Mouse (Mus musculus): Measurements from ENCODE around the gene Rxfp2. TPM values are rescaled to one million over a fixed set of nuclear protein-coding genes. Genes with fewer than 3 reads are reported as not detected.
A peak's percentile ranks its signal among the peaks of the same experiment; 100 is the strongest.

Rxfp2 gene
- total and polyA plus RNA-seq, 2 experiments from 2014 or later, result 0.31 to 0.73 TPM

DNA sequence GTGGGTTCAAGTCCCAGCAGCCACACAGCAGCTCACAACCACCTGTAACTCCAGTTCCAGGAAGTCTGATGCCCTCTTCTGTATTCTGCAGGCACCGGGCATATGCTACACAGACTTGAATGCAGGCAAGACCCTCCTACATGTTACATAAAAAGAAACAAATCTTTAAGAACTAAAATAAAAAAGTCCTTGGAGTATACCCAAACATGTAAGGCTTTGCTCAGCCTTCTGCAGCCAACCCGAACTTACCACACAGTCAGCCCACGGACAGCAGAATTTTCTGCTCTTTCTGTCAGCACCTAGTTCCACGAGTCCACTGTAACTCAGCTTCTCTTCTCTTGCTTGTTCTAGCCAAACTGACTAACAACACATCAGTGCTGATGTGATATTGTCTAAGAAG, 34.8 kb downstream of the Rxfp2 start:
- ATAC-seq, result no peak
- H3K4me3 ChIP-seq (ENCODE audit: low read length), result no peak overlapping the region
- WGBS, result 91% methylated on average over 4 of the region's 4 CpGs
- H3K9me3 ChIP-seq (ENCODE audit: low read length), result no peaks in the 10 kb centered on the region
- H3K36me3 ChIP-seq (ENCODE audit: insufficient read depth, low read length), result no peaks in the 10 kb centered on the region
- H3K9ac ChIP-seq (replicated peaks; ENCODE audit: low read length), result no peak overlapping the region
- no peaks in the 10 kb centered on the region for H3K4me1 ChIP-seq (ENCODE audit: insufficient read depth, low read length)
- TF ChIP-seq CTCF (IDR thresholded peaks at IDR 0.05; ENCODE audit: low read depth), result no peak
- no peak for DNase-seq (ENCODE audit: low spot score)
- no peaks in the 10 kb centered on the region for H3K27me3 ChIP-seq (ENCODE audit: insufficient read depth, low read length)
- no peak overlapping the region for H3K4me2 ChIP-seq (ENCODE audit: low read depth, low read length)
- H3K27ac ChIP-seq, result no peak overlapping the region

- no peak for TF ChIP-seq CTCF (IDR thresholded peaks at IDR 0.05; ENCODE audit: low read depth)
- WGBS, result 89% methylated on average over 7 of the region's 7 CpGs
- DNase-seq (ENCODE audit: low spot score) (no peak), ATAC-seq (no peak)
- Histone ChIP-seq H3K9ac (replicated peaks; ENCODE audit: low read length) (no peak overlapping the region), H3K4me3 (ENCODE audit: low read length) (no peak overlapping the region), H3K27me3 (ENCODE audit: insufficient read depth, low read length) (no peaks in the 10 kb centered on the region), H3K36me3 (ENCODE audit: insufficient read depth, low read length) (no peaks in the 10 kb centered on the region), H3K27ac (no peak overlapping the region), H3K9me3 (ENCODE audit: low read length) (no peaks in the 10 kb centered on the region), H3K4me1 (ENCODE audit: insufficient read depth, low read length) (no peaks in the 10 kb centered on the region), H3K4me2 (ENCODE audit: low read depth, low read length) (no peak overlapping the region)
These were observed 35.5 kb downstream of the Rxfp2 start for GRCm38 (mm10) chr5:150053956-150054355.

DNA sequence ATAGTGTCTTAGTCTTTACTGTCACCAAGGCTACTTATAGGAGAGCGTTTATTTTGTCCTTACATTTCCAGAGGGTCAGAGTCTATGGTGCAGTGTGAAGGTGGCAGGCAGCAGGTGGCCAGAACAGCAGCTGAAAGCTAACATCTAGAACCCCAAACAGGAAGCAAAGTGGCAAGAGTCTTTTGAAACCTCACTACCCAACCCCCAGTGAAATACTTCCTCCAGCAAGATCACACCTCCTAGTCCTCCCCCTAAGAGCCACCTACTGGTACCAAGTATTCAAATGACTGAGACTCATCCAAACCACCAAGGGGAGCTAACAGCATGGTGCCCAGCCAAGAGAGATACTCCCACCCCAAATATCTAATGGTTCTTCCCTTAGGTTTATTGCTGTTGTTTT, 36.8 kb downstream of the Rxfp2 start:
- no peaks in the 10 kb centered on the region for H3K4me1 ChIP-seq (ENCODE audit: insufficient read depth, low read length)
- no peaks in the 10 kb centered on the region for H3K9me3 ChIP-seq (ENCODE audit: low read length)
- no peaks in the 10 kb centered on the region for H3K36me3 ChIP-seq (ENCODE audit: insufficient read depth, low read length)
- WGBS, result 81% methylated on average over 1 of the region's 1 CpGs
- DNase-seq (ENCODE audit: low spot score) (no peak), ATAC-seq (no peak)
- no peak overlapping the region for H3K4me3 ChIP-seq (ENCODE audit: low read length)
- no peak overlapping the region for H3K27ac ChIP-seq
- no peak overlapping the region for H3K4me2 ChIP-seq (ENCODE audit: low read depth, low read length)
- TF ChIP-seq CTCF (IDR thresholded peaks at IDR 0.05; ENCODE audit: low read depth), result no peak
- H3K9ac ChIP-seq (replicated peaks; ENCODE audit: low read length), result no peak overlapping the region
- H3K27me3 ChIP-seq (ENCODE audit: insufficient read depth, low read length), result no peaks in the 10 kb centered on the region

- no peak overlapping the region for H3K27ac ChIP-seq
- no peaks in the 10 kb centered on the region for H3K4me1 ChIP-seq (ENCODE audit: insufficient read depth, low read length)
- no peak overlapping the region for H3K9ac ChIP-seq (replicated peaks; ENCODE audit: low read length)
- peak; percentile 27 for DNase-seq (ENCODE audit: low spot score)
- ATAC-seq, result 0 out of 2 replicates have a peak, but pooled peaks have one; percentile 29
- no peak overlapping the region for H3K4me2 ChIP-seq (ENCODE audit: low read depth, low read length)
- H3K4me3 ChIP-seq (ENCODE audit: low read length), result no peak overlapping the region
- 60% methylated on average over 5 of the region's 5 CpGs for whole genome bisulfite sequencing
- TF ChIP-seq CTCF (IDR thresholded peaks at IDR 0.05; ENCODE audit: low read depth), result no peak
- no peaks in the 10 kb centered on the region for H3K9me3 ChIP-seq (ENCODE audit: low read length)
- no peaks in the 10 kb centered on the region for H3K36me3 ChIP-seq (ENCODE audit: insufficient read depth, low read length)
- no peaks in the 10 kb centered on the region for H3K27me3 ChIP-seq (ENCODE audit: insufficient read depth, low read length)
These were observed 37.6 kb downstream of the Rxfp2 start for GRCm38 (mm10) chr5:150056056-150056455.

- ATAC-seq, result no peak
- H3K9me3 ChIP-seq (ENCODE audit: low read length), result no peaks in the 10 kb centered on the region
- H3K9ac ChIP-seq (replicated peaks; ENCODE audit: low read length), result no peak overlapping the region
- no peaks in the 10 kb centered on the region for H3K36me3 ChIP-seq (ENCODE audit: insufficient read depth, low read length)
- no peak overlapping the region for H3K27ac ChIP-seq
- WGBS, result 85% methylated on average over 5 of the region's 5 CpGs
- H3K4me3 ChIP-seq (ENCODE audit: low read length), result no peak overlapping the region
- peak; percentile 22 for TF ChIP-seq CTCF (IDR thresholded peaks at IDR 0.05; ENCODE audit: low read depth)
- DNase-seq (ENCODE audit: low spot score), result no peak
- H3K27me3 ChIP-seq (ENCODE audit: insufficient read depth, low read length), result no peaks in the 10 kb centered on the region
- H3K4me1 ChIP-seq (ENCODE audit: insufficient read depth, low read length), result no peaks in the 10 kb centered on the region
- H3K4me2 ChIP-seq (ENCODE audit: low read depth, low read length), result no peak overlapping the region
These were observed 40.4 kb downstream of the Rxfp2 start for GRCm38 (mm10) chr5:150058845-150059244.

GRCm38 (mm10) chr5:150059466-150059865, 41.0 kb downstream of the Rxfp2 start:
- Histone ChIP-seq H3K4me2 (ENCODE audit: low read depth, low read length) (no peak overlapping the region), H3K9me3 (ENCODE audit: low read length) (no peaks in the 10 kb centered on the region), H3K27ac (no peak overlapping the region), H3K27me3 (ENCODE audit: insufficient read depth, low read length) (no peaks in the 10 kb centered on the region), H3K36me3 (ENCODE audit: insufficient read depth, low read length) (no peaks in the 10 kb centered on the region), H3K4me3 (ENCODE audit: low read length) (no peak overlapping the region), H3K4me1 (ENCODE audit: insufficient read depth, low read length) (no peaks in the 10 kb centered on the region), H3K9ac (replicated peaks; ENCODE audit: low read length) (no peak overlapping the region)
- DNase-seq (ENCODE audit: low spot score) (no peak), ATAC-seq (no peak)
- WGBS, result 93% methylated on average over 9 of the region's 9 CpGs
- no peak for TF ChIP-seq CTCF (IDR thresholded peaks at IDR 0.05; ENCODE audit: low read depth)

DNA sequence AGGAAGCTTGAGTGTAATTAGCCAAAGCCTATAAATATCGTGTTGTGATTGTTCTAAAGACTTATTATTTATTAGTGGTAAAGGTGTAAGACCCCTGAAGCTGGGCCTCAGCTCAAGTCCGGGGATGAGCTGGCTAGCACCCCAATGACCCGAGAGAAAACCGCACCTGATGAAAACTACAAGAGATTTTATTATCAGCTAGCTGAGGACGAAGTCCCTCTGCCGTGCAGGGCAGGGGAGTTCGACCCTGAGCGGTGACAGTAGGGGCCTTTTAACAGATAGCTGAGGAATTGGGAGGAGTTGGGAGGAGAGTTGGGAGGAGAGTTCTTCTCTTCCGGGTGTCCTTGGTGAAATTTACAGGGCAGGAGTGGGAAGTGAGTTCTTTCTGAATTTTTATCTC, 42.6 kb downstream of the Rxfp2 start:
- WGBS, result 89% methylated on average over 9 of the region's 9 CpGs
- Histone ChIP-seq H3K9me3 (ENCODE audit: low read length) (no peaks in the 10 kb centered on the region), H3K27ac (no peak overlapping the region), H3K4me2 (ENCODE audit: low read depth, low read length) (no peak overlapping the region), H3K27me3 (ENCODE audit: insufficient read depth, low read length) (no peaks in the 10 kb centered on the region), H3K9ac (replicated peaks; ENCODE audit: low read length) (no peak overlapping the region), H3K36me3 (ENCODE audit: insufficient read depth, low read length) (no peaks in the 10 kb centered on the region), H3K4me1 (ENCODE audit: insufficient read depth, low read length) (no peaks in the 10 kb centered on the region), H3K4me3 (ENCODE audit: low read length) (no peak overlapping the region)
- no peak for ATAC-seq
- no peak for TF ChIP-seq CTCF (IDR thresholded peaks at IDR 0.05; ENCODE audit: low read depth)
- DNase-seq (ENCODE audit: low spot score), result no peak

All from hindbrain, postnatal 0 days (tissue).